Mouse (Mus musculus): ENCODE data around the gene Lrch1.

GRCm38 (mm10) chr14:74838816-74839215, 108.9 kb downstream of the Lrch1 start:
- TF ChIP-seq POLR2A (IDR thresholded peaks at IDR 0.05; ENCODE audit: low read depth, low read length) (no peak), CTCF (IDR thresholded peaks at IDR 0.05; ENCODE audit: extremely low read depth, insufficient read depth, insufficient read length, insufficient replicate concordance) (no peak)
